Mouse (Mus musculus) forebrain, embryonic 12.5 days (tissue): ENCODE measurements around the gene Cabp7. TPM values are rescaled to one million over a fixed set of nuclear protein-coding genes. Genes with fewer than 3 reads are reported as not detected.

Source experiments
- ATAC-seq: fragments of 200-750 bp; cut with Nextera tagmentation; 2 replicates; pipeline ENCODE4 v1.8.0; 2017; ENCODE audit warnings: moderate TSS enrichment; ENCODE audit not compliant: low FRiP score
- H3K27ac ChIP-seq: fragments of 300-500 bp; sonication (generic); 2 replicates; pipeline ENCODE4 v1.5.1; 2016; ENCODE audit warnings: mild to moderate bottlenecking
- H3K27me3 ChIP-seq: fragments of 300-500 bp; sonication (generic); 2 replicates; pipeline ENCODE4 v1.6.1; 2016; ENCODE audit warnings: mild to moderate bottlenecking
- H3K36me3 ChIP-seq: fragments of 300-500 bp; sonication (generic); replicated peaks from 2 replicates; pipeline ENCODE4 v1.6.1; 2016; ENCODE audit warnings: mild to moderate bottlenecking
- H3K4me1 ChIP-seq: fragments of 300-500 bp; sonication (generic); 2 replicates; pipeline ENCODE4 v1.6.1; 2016
- H3K4me2 ChIP-seq: fragments of 300-500 bp; sonication (generic); 2 replicates; pipeline ENCODE4 v1.6.1; 2016; ENCODE audit warnings: mild to moderate bottlenecking, moderate library complexity
- H3K4me3 ChIP-seq: fragments of 300-500 bp; sonication (generic); replicated peaks from 2 replicates; pipeline ENCODE4 v1.5.1; 2016; ENCODE audit warnings: mild to moderate bottlenecking
- H3K9ac ChIP-seq: fragments of 300-500 bp; sonication (generic); 2 replicates; pipeline ENCODE4 v1.6.1; 2016; ENCODE audit warnings: mild to moderate bottlenecking
- H3K9me3 ChIP-seq: fragments of 300-500 bp; sonication (generic); 2 replicates; pipeline ENCODE4 v1.6.1; 2016
- WGBS: fragments of 180-500 bp; shearing (Covaris S2); methylation state at CpG from one replicate; pipeline ENCODE4 v1.1.7; 2016; 5-methylcytosine and 5-hydroxymethylcytosine counted together
- polyA plus RNA-seq: library from polyadenylated mRNA; unstranded; fragments of >200 nt; fragmentation: Nextera tagmentation; extraction: Ambion mirVana; gene quantifications from 2 replicates; pipeline ENCODE4 v1.2.1, GENCODE M21; 2016

Cabp7 gene
- polyA plus RNA-seq, 1 experiment from 2014 or later: 0.64 TPM

- no peaks in the 10 kb centered on the region for H3K9me3 ChIP-seq
- H3K27ac ChIP-seq: no peak overlapping the region
- H3K36me3 ChIP-seq: no peaks in the 10 kb centered on the region
- 0% methylated on average over 39 of the region's 39 CpGs for WGBS
- H3K4me1 ChIP-seq: peaks cover 28% of the 10 kb centered on the region
- peak overlapping the region; percentile 61 for H3K4me3 ChIP-seq
- peak overlapping the region; percentile 100 for H3K4me2 ChIP-seq
- ATAC-seq: no peak
- peak overlapping the region; percentile 38 for H3K9ac ChIP-seq
- H3K27me3 ChIP-seq: peaks cover 99% of the 10 kb centered on the region
Observed at GRCm38 (mm10) chr11:4745969-4746368, 609 bp downstream of the Cabp7 start.

GRCm38 (mm10) chr11:4744691-4745090, 1.9 kb downstream of the Cabp7 start:
- WGBS: 49% methylated on average over 6 of the region's 6 CpGs
- Histone ChIP-seq H3K4me2 (no peak overlapping the region), H3K4me3 (no peak overlapping the region), H3K27me3 (peaks cover 91% of the 10 kb centered on the region), H3K36me3 (no peaks in the 10 kb centered on the region), H3K4me1 (peaks cover 28% of the 10 kb centered on the region), H3K27ac (no peak overlapping the region), H3K9me3 (no peaks in the 10 kb centered on the region), H3K9ac (no peak overlapping the region)
- no peak for ATAC-seq

GRCm38 (mm10) chr11:4740785-4741184, 5.8 kb downstream of the Cabp7 start:
- H3K4me2 ChIP-seq: no peak overlapping the region
- H3K4me1 ChIP-seq: peaks cover 9% of the 10 kb centered on the region
- H3K4me3 ChIP-seq: no peak overlapping the region
- no peak overlapping the region for H3K9ac ChIP-seq
- peaks cover 10% of the 10 kb centered on the region; the same call in 1 of the 2 replicates for H3K36me3 ChIP-seq
- ATAC-seq: no peak
- peaks cover 56% of the 10 kb centered on the region for H3K27me3 ChIP-seq
- H3K27ac ChIP-seq: no peak overlapping the region
- no peaks in the 10 kb centered on the region for H3K9me3 ChIP-seq
- 70% methylated on average over 5 of the region's 5 CpGs for WGBS

GRCm38 (mm10) chr11:4738719-4739118, 7.9 kb downstream of the Cabp7 start:
- WGBS: 94% methylated on average over 16 of the region's 16 CpGs
- H3K4me3 ChIP-seq: no peak overlapping the region
- H3K27me3 ChIP-seq: peaks cover 48% of the 10 kb centered on the region
- no peak for ATAC-seq
- peaks cover 11% of the 10 kb centered on the region; the same call in 1 of the 2 replicates for H3K4me1 ChIP-seq
- no peaks in the 10 kb centered on the region for H3K9me3 ChIP-seq
- H3K9ac ChIP-seq: no peak overlapping the region
- no peak overlapping the region for H3K27ac ChIP-seq
- H3K4me2 ChIP-seq: no peak overlapping the region
- peaks cover 10% of the 10 kb centered on the region; the same call in 1 of the 2 replicates for H3K36me3 ChIP-seq

GRCm38 (mm10) chr11:4737682-4738081, 8.9 kb downstream of the Cabp7 start:
- Histone ChIP-seq H3K27me3 (peaks cover 38% of the 10 kb centered on the region), H3K27ac (no peak overlapping the region), H3K36me3 (peaks cover 10% of the 10 kb centered on the region; the same call in 1 of the 2 replicates), H3K4me3 (no peak overlapping the region), H3K4me1 (peaks cover 11% of the 10 kb centered on the region; the same call in 1 of the 2 replicates), H3K9me3 (no peaks in the 10 kb centered on the region), H3K9ac (no peak overlapping the region), H3K4me2 (no peak overlapping the region)
- WGBS: 79% methylated on average over 10 of the region's 10 CpGs
- ATAC-seq: no peak

- Histone ChIP-seq H3K9ac (no peak overlapping the region), H3K36me3 (peaks cover 10% of the 10 kb centered on the region; the same call in 1 of the 2 replicates), H3K9me3 (no peaks in the 10 kb centered on the region), H3K27ac (no peak overlapping the region), H3K4me2 (no peak overlapping the region), H3K27me3 (peaks cover 24% of the 10 kb centered on the region), H3K4me1 (peaks cover 11% of the 10 kb centered on the region; the same call in 1 of the 2 replicates), H3K4me3 (no peak overlapping the region)
- ATAC-seq: no peak
- 36% methylated on average over 6 of the region's 6 CpGs for WGBS
Observed at GRCm38 (mm10) chr11:4736355-4736754, 10.2 kb downstream of the Cabp7 start.

- Histone ChIP-seq H3K9ac (no peak overlapping the region), H3K27me3 (peaks cover 16% of the 10 kb centered on the region; the same call in 1 of the 2 replicates), H3K9me3 (no peaks in the 10 kb centered on the region), H3K4me2 (no peak overlapping the region), H3K36me3 (peaks cover 10% of the 10 kb centered on the region; the same call in 1 of the 2 replicates), H3K27ac (no peak overlapping the region), H3K4me1 (peaks cover 11% of the 10 kb centered on the region; the same call in 1 of the 2 replicates), H3K4me3 (no peak overlapping the region)
- no peak for ATAC-seq
- WGBS: 27% methylated on average over 12 of the region's 12 CpGs
Observed at GRCm38 (mm10) chr11:4734179-4734578, 12.4 kb downstream of the Cabp7 start.

- no peak overlapping the region for H3K9ac ChIP-seq
- peaks cover 16% of the 10 kb centered on the region; the same call in 1 of the 2 replicates for H3K27me3 ChIP-seq
- H3K4me3 ChIP-seq: no peak overlapping the region
- ATAC-seq: no peak
- peaks cover 7% of the 10 kb centered on the region for H3K36me3 ChIP-seq
- H3K9me3 ChIP-seq: no peaks in the 10 kb centered on the region
- peaks cover 11% of the 10 kb centered on the region; the same call in 1 of the 2 replicates for H3K4me1 ChIP-seq
- H3K27ac ChIP-seq: no peak overlapping the region
- H3K4me2 ChIP-seq: no peak overlapping the region
- 67% methylated on average over 7 of the region's 7 CpGs for WGBS
Observed at GRCm38 (mm10) chr11:4731781-4732180, 14.8 kb downstream of the Cabp7 start.

GRCm38 (mm10) chr11:4730913-4731312, 15.7 kb downstream of the Cabp7 start:
- WGBS: 86% methylated on average over 5 of the region's 5 CpGs

GRCm38 (mm10) chr11:4730096-4730495, 16.5 kb downstream of the Cabp7 start:
- H3K27ac ChIP-seq: no peak overlapping the region
- H3K4me3 ChIP-seq: no peak overlapping the region
- H3K9me3 ChIP-seq: no peaks in the 10 kb centered on the region
- peaks cover 2% of the 10 kb centered on the region; the same call in 1 of the 2 replicates for H3K4me1 ChIP-seq
- ATAC-seq: no peak
- H3K4me2 ChIP-seq: no peak overlapping the region
- peaks cover 7% of the 10 kb centered on the region; the same call in 1 of the 2 replicates for H3K27me3 ChIP-seq
- H3K9ac ChIP-seq: no peak overlapping the region
- WGBS: 88% methylated on average over 6 of the region's 6 CpGs
- H3K36me3 ChIP-seq: peaks cover 23% of the 10 kb centered on the region

More at GRCm38 (mm10) chr11:4730913-4731312, 15.7 kb downstream of the Cabp7 start:
- Histone ChIP-seq H3K9ac (no peak overlapping the region), H3K27me3 (peaks cover 14% of the 10 kb centered on the region; the same call in 1 of the 2 replicates), H3K4me1 (peaks cover 10% of the 10 kb centered on the region; the same call in 1 of the 2 replicates), H3K27ac (no peak overlapping the region), H3K36me3 (peaks cover 16% of the 10 kb centered on the region), H3K4me3 (no peak overlapping the region), H3K4me2 (no peak overlapping the region), H3K9me3 (no peaks in the 10 kb centered on the region)
- ATAC-seq: no peak

GRCm38 (mm10) chr11:4729603-4730002, 17.0 kb downstream of the Cabp7 start:
- no peak for ATAC-seq
- peaks cover 23% of the 10 kb centered on the region for H3K36me3 ChIP-seq
- 78% methylated on average over 12 of the region's 12 CpGs for WGBS

GRCm38 (mm10) chr11:4721728-4722127, 24.9 kb downstream of the Cabp7 start:
- Histone ChIP-seq H3K9me3 (no peaks in the 10 kb centered on the region), H3K36me3 (peaks cover 35% of the 10 kb centered on the region), H3K27ac (no peak overlapping the region), H3K4me3 (no peak overlapping the region), H3K4me2 (no peak overlapping the region), H3K9ac (no peak overlapping the region), H3K4me1 (peaks cover 7% of the 10 kb centered on the region), H3K27me3 (no peaks in the 10 kb centered on the region)
- WGBS: 91% methylated on average over 8 of the region's 8 CpGs
- no peak for ATAC-seq

More at GRCm38 (mm10) chr11:4729603-4730002, 17.0 kb downstream of the Cabp7 start:
- Histone ChIP-seq H3K9ac (no peak overlapping the region), H3K4me2 (no peak overlapping the region), H3K27me3 (0 out of 2 replicates have a peak, but pooled peaks cover 2% of the 10 kb centered on the region), H3K27ac (no peak overlapping the region), H3K4me1 (no peaks in the 10 kb centered on the region), H3K9me3 (no peaks in the 10 kb centered on the region), H3K4me3 (no peak overlapping the region)
